Mouse (Mus musculus) common myeloid progenitor, adult 5-6 weeks (primary cell): ENCODE data around the gene Tsc22d3. TPM values are rescaled to one million over a fixed set of nuclear protein-coding genes. Genes with fewer than 3 reads are reported as not detected.
"Not testable (repeated sequence)": the region's sequence is repeated elsewhere in the genome, so short reads cannot be mapped to it uniquely, and the experiment has no call there.

Source experiments
- ATAC-seq: replicated peaks from 2 replicates; pipeline ENCODE4 v1.8.0; 2016; ENCODE audit warnings: low read depth, mild to moderate bottlenecking, moderate TSS enrichment, inconsistent platforms; ENCODE audit not compliant: poor library complexity, severe bottlenecking
- total RNA-seq: library from RNA; stranded (forward); fragments of 200-1000, 187-1606 nt; gene quantifications from 2 replicates; pipeline ENCODE4 v1.2.3, GENCODE M21; 2017

Gene Tsc22d3
- total RNA-seq, 1 experiment from 2014 or later: 35.1 TPM

GRCm38 (mm10) chrX:140532325-140532724 lies 68.1 kb downstream of the Tsc22d3 start:
- ATAC-seq: no peak

- ATAC-seq: no peak
Observed at GRCm38 (mm10) chrX:140531356-140531755, 69.1 kb downstream of the Tsc22d3 start.

GRCm38 (mm10) chrX:140530632-140531031 lies 69.8 kb downstream of the Tsc22d3 start:
- ATAC-seq: no peak

- peak; percentile 86 for ATAC-seq
Observed at GRCm38 (mm10) chrX:140529074-140529561, 71.3 kb downstream of the Tsc22d3 start.

GRCm38 (mm10) chrX:140527231-140527630 lies 73.2 kb downstream of the Tsc22d3 start:
- ATAC-seq: no peak

- no peak for ATAC-seq
Observed at GRCm38 (mm10) chrX:140526253-140526618, 74.2 kb downstream of the Tsc22d3 start.

- ATAC-seq: no peak
Observed at GRCm38 (mm10) chrX:140525604-140526252, 74.7 kb downstream of the Tsc22d3 start.

GRCm38 (mm10) chrX:140524231-140524630 lies 76.2 kb downstream of the Tsc22d3 start:
- no peak for ATAC-seq

- no peak for ATAC-seq
Observed at GRCm38 (mm10) chrX:140522071-140522765, 78.2 kb downstream of the Tsc22d3 start.

- ATAC-seq: peak; percentile 96
Observed at GRCm38 (mm10) chrX:140520146-140521102, 80.0 kb downstream of the Tsc22d3 start.

- no peak for ATAC-seq
Observed at GRCm38 (mm10) chrX:140518351-140518750, 82.1 kb downstream of the Tsc22d3 start.

- no peak; the same call in 1 of the 2 replicates for ATAC-seq
Observed at GRCm38 (mm10) chrX:140513379-140513778, 87.1 kb downstream of the Tsc22d3 start.

- no peak for ATAC-seq
Observed at GRCm38 (mm10) chrX:140511687-140512651, 88.5 kb downstream of the Tsc22d3 start.

GRCm38 (mm10) chrX:140510696-140511429 lies 89.6 kb downstream of the Tsc22d3 start:
- ATAC-seq: peak; percentile 66

GRCm38 (mm10) chrX:140509817-140510216 lies 90.6 kb downstream of the Tsc22d3 start:
- no peak for ATAC-seq

GRCm38 (mm10) chrX:140508791-140509190 lies 91.7 kb downstream of the Tsc22d3 start:
- ATAC-seq: not testable (repeated sequence)

- no peak for ATAC-seq
Observed at GRCm38 (mm10) chrX:140507377-140507776, 93.1 kb downstream of the Tsc22d3 start.

- no peak for ATAC-seq
Observed at GRCm38 (mm10) chrX:140506436-140507180, 93.9 kb downstream of the Tsc22d3 start.
